In genomic region chr10:101515087-101515486, GRCm38 (mm10) we compare ENCODE assay signal across 28 mouse cellular contexts.
"Had no signal": no experiment of that assay in that cellular context is flagged by ENCODE, and none has a peak within 500 bp of the region (broad histone marks: within the 10 kb centered on the region; RNA-seq: fewer than 3 reads in every experiment).

No protein-coding gene starts in this region.

- H3K27ac ChIP-seq: heart, adult 2 months; heart, embryonic 13.5 days; heart, embryonic 15.5 days; hindbrain, embryonic 13.5 days; hindbrain, embryonic 15.5 days; hindbrain, postnatal 0 days; kidney, embryonic 15.5 days; kidney, postnatal 0 days; left cerebral cortex, adult 2 months; limb, embryonic 10.5 days; limb, embryonic 12.5 days; liver, embryonic 13.5 days; liver, embryonic 15.5 days had no signal

- H3K9me3 ChIP-seq: heart, embryonic 13.5 days; heart, embryonic 15.5 days; hindbrain, embryonic 13.5 days; hindbrain, embryonic 15.5 days; kidney, embryonic 15.5 days; limb, embryonic 10.5 days; limb, embryonic 12.5 days; liver, embryonic 13.5 days; liver, embryonic 15.5 days had no signal

- DNase-seq: gastrocnemius, postnatal 14 days; gastrocnemius, postnatal 36 days; heart, adult 11 months; heart, adult 2 months; heart, postnatal 14 days; heart, postnatal 36 days; kidney, adult 11 months; kidney, adult 2 months; kidney, adult 9 months; kidney, postnatal 14 days; kidney, postnatal 36 days; liver; liver, embryonic 13.5 days; liver, postnatal 0 days had no signal

- H3K27me3 ChIP-seq: heart, embryonic 13.5 days; heart, embryonic 15.5 days; hindbrain, embryonic 13.5 days; hindbrain, embryonic 15.5 days; kidney, embryonic 15.5 days; limb, embryonic 12.5 days; liver, embryonic 13.5 days; liver, embryonic 15.5 days had no signal

- H3K36me3 ChIP-seq: heart, embryonic 13.5 days; heart, embryonic 15.5 days; hindbrain, embryonic 13.5 days; hindbrain, embryonic 15.5 days; kidney, embryonic 15.5 days; limb, embryonic 10.5 days; limb, embryonic 12.5 days; liver, embryonic 13.5 days; liver, embryonic 15.5 days had no signal

- H3K4me2 ChIP-seq: heart, embryonic 11.5 days; heart, embryonic 13.5 days; heart, embryonic 15.5 days; hindbrain, embryonic 13.5 days; hindbrain, embryonic 15.5 days; kidney, embryonic 15.5 days; limb, embryonic 12.5 days; liver, embryonic 11.5 days; liver, embryonic 13.5 days; liver, embryonic 15.5 days had no signal

- H3K4me3 ChIP-seq: heart, adult 2 months; heart, embryonic 13.5 days; heart, embryonic 15.5 days; hindbrain, embryonic 13.5 days; hindbrain, embryonic 15.5 days; kidney, embryonic 15.5 days; left cerebral cortex, adult 2 months; limb, embryonic 10.5 days; limb, embryonic 12.5 days; liver, embryonic 13.5 days; liver, embryonic 15.5 days had no signal

- H3K4me1 ChIP-seq: heart, embryonic 13.5 days; heart, embryonic 15.5 days; hindbrain, embryonic 13.5 days; hindbrain, embryonic 15.5 days; kidney, embryonic 15.5 days; limb, embryonic 10.5 days; limb, embryonic 12.5 days; liver, embryonic 13.5 days; liver, embryonic 15.5 days had no signal

- ATAC-seq: hindbrain, postnatal 0 days; intestine, embryonic 16.5 days; liver, postnatal 0 days had no signal

- H3K9ac ChIP-seq: heart, embryonic 13.5 days; heart, embryonic 15.5 days; hindbrain, embryonic 13.5 days; hindbrain, embryonic 15.5 days; kidney, embryonic 15.5 days; limb, embryonic 12.5 days; liver, embryonic 13.5 days; liver, embryonic 15.5 days; liver, postnatal 0 days had no signal
